Comparison of ENCODE assay signal across 9 mouse cellular contexts in genomic region chr5:24453985-24454303, GRCm38 (mm10). TPM values are rescaled to one million over a fixed set of nuclear protein-coding genes. Genes with fewer than 3 reads are reported as not detected.
DNase-seq lines count a peak whose midpoint lies in the region; ATAC-seq and TF ChIP-seq lines count a peak whose summit lies in the region.
"Had no signal": no experiment of that assay in that cellular context is flagged by ENCODE, and none has a peak within 500 bp of the region (broad histone marks: within the 10 kb centered on the region; RNA-seq: fewer than 3 reads in every experiment).

No protein-coding gene starts in this region.

- ATAC-seq in kidney, postnatal 0 days (replicated peaks; ENCODE audit: low FRiP score, low read depth) = no peak
- no peak for ATAC-seq in intestine, postnatal 0 days
- no peak for ATAC-seq in neural tube, embryonic 13.5 days (ENCODE audit: low read depth)

- H3K4me1 ChIP-seq in kidney, postnatal 0 days (replicated peaks; ENCODE audit: insufficient read depth, low read length) = peaks cover 21% of the 10 kb centered on the region
- peaks cover 11% of the 10 kb centered on the region for H3K4me1 ChIP-seq in embryonic fibroblast, embryonic 13.5 days (ENCODE audit: control insufficient read depth, insufficient read depth, low read length)
- 0 out of 2 replicates have a peak, but pooled peaks cover 5% of the 10 kb centered on the region for H3K4me1 ChIP-seq in intestine, postnatal 0 days (replicated peaks; ENCODE audit: control insufficient read depth, insufficient read depth, low read length)
- H3K4me1 ChIP-seq in neural tube, embryonic 13.5 days (replicated peaks) = peaks cover 49% of the 10 kb centered on the region

- TF ChIP-seq POLR2A in embryonic fibroblast, embryonic 13.5 days (IDR thresholded peaks at IDR 0.05; ENCODE audit: low read depth, low read length) = no peak

- H3K27me3 ChIP-seq in kidney, postnatal 0 days (ENCODE audit: insufficient read depth, low read length) = no peaks in the 10 kb centered on the region
- no peaks in the 10 kb centered on the region for H3K27me3 ChIP-seq in intestine, postnatal 0 days (replicated peaks; ENCODE audit: control insufficient read depth, insufficient read depth, low read length)
- no peaks in the 10 kb centered on the region for H3K27me3 ChIP-seq in neural tube, embryonic 13.5 days

- WGBS in kidney, postnatal 0 days = 12% methylated on average over 2 of the region's 2 CpGs
- WGBS in intestine, postnatal 0 days = 27% methylated on average over 2 of the region's 2 CpGs
- 0% methylated on average over 2 of the region's 2 CpGs for WGBS in neural tube, embryonic 13.5 days

- no peak for TF ChIP-seq CTCF in kidney, postnatal 0 days (IDR thresholded peaks at IDR 0.05; ENCODE audit: low read depth)
- TF ChIP-seq CTCF in embryonic fibroblast, embryonic 13.5 days (IDR thresholded peaks at IDR 0.05; ENCODE audit: borderline replicate concordance, insufficient read depth, low read length) = no peak
- TF ChIP-seq CTCF in intestine, postnatal 0 days (IDR thresholded peaks at IDR 0.05; ENCODE audit: low read depth) = no peak

- DNase-seq in kidney, postnatal 0 days (ENCODE audit: low spot score) = no peak
- DNase-seq in kidney, adult 11 months = no peak
- DNase-seq in thymus, postnatal 25 days = no peak
- DNase-seq in embryo, embryonic 10 days (ENCODE audit: low spot score) = no peak
- no peak for DNase-seq in layer of hippocampus, postnatal 36 days
- DNase-seq: kidney, adult 8-10 months had no signal

- H3K27ac ChIP-seq in kidney, postnatal 0 days = no peak overlapping the region
- H3K27ac ChIP-seq in embryonic fibroblast, embryonic 13.5 days (ENCODE audit: insufficient read depth, low read length) = no peak overlapping the region
- H3K27ac ChIP-seq in intestine, postnatal 0 days (ENCODE audit: low read depth, low read length) = no peak overlapping the region
- peak overlapping the region; percentile 97 for H3K27ac ChIP-seq in neural tube, embryonic 13.5 days (replicated peaks)

- H3K4me3 ChIP-seq in kidney, postnatal 0 days (replicated peaks; ENCODE audit: low read depth, low read length) = no peak overlapping the region
- peak overlapping the region; percentile 62 for H3K4me3 ChIP-seq in embryonic fibroblast, embryonic 13.5 days (ENCODE audit: insufficient read depth, low read length)
- no peak overlapping the region for H3K4me3 ChIP-seq in intestine, postnatal 0 days (ENCODE audit: low read depth, low read length)
- peak overlapping the region; percentile 96 for H3K4me3 ChIP-seq in neural tube, embryonic 13.5 days

- 0 out of 2 replicates have a peak, but pooled peaks cover 3% of the 10 kb centered on the region for H3K36me3 ChIP-seq in kidney, postnatal 0 days (ENCODE audit: insufficient read depth, low read length)
- H3K36me3 ChIP-seq in intestine, postnatal 0 days (ENCODE audit: control insufficient read depth, insufficient read depth) = peaks cover 11% of the 10 kb centered on the region; the same call in 1 of the 2 replicates
- peaks cover 14% of the 10 kb centered on the region for H3K36me3 ChIP-seq in neural tube, embryonic 13.5 days

- H3K4me2 ChIP-seq in kidney, postnatal 0 days (ENCODE audit: low read length) = peak overlapping the region; percentile 97
- H3K4me2 ChIP-seq in intestine, postnatal 0 days (replicated peaks; ENCODE audit: low read depth) = peak overlapping the region; percentile 99
- peak overlapping the region; percentile 86 for H3K4me2 ChIP-seq in neural tube, embryonic 13.5 days

- H3K9me3 ChIP-seq in kidney, postnatal 0 days (replicated peaks; ENCODE audit: low read length) = no peaks in the 10 kb centered on the region
- no peaks in the 10 kb centered on the region for H3K9me3 ChIP-seq in intestine, postnatal 0 days (ENCODE audit: control insufficient read depth)
- no peaks in the 10 kb centered on the region for H3K9me3 ChIP-seq in neural tube, embryonic 13.5 days

- H3K9ac ChIP-seq in kidney, postnatal 0 days (ENCODE audit: low read depth, low read length) = 0 out of 2 replicates have a peak overlapping the region, but pooled peaks have one; percentile 23
- H3K9ac ChIP-seq in intestine, postnatal 0 days (ENCODE audit: low read depth, low read length) = no peak overlapping the region
- H3K9ac ChIP-seq in neural tube, embryonic 13.5 days = peak overlapping the region; percentile 99

RNA-seq across cellular contexts. Expression of gene Agap3, which starts 2.0 kb away (rescaled TPM):
- polyA plus RNA-seq in kidney, postnatal 0 days (2015; fragmentation: Nextera tagmentation; extraction: Ambion mirVana) = 23.9 and 26.9 TPM in 2 replicates
- polyA plus RNA-seq in embryonic fibroblast, embryonic 13.5 days (2011; ENCODE audit: insufficient read length, low read depth, missing spikeins) = 31.2 and 38.7 TPM in 2 replicates
- 14.9 and 16.6 TPM in 2 replicates for polyA plus RNA-seq in intestine, postnatal 0 days (2015; fragmentation: Nextera tagmentation; extraction: Ambion mirVana)
- polyA plus RNA-seq in neural tube, embryonic 13.5 days (2015; fragmentation: Nextera tagmentation; extraction: Ambion mirVana) = 64.6 and 80.9 TPM in 2 replicates
- 100 to 1,000 TPM; 635 to 641 TPM for total RNA-seq in layer of hippocampus, postnatal 36 days (2021)

RNA-seq across cellular contexts. Expression of gene Tmub1, which starts 6.3 kb away (rescaled TPM):
- polyA plus RNA-seq in kidney, postnatal 0 days (2015; fragmentation: Nextera tagmentation; extraction: Ambion mirVana) = 27.0 and 28.0 TPM in 2 replicates
- 5.9 and 9.8 TPM in 2 replicates for polyA plus RNA-seq in embryonic fibroblast, embryonic 13.5 days (2011; ENCODE audit: insufficient read length, low read depth, missing spikeins)
- 27.5 and 28.8 TPM in 2 replicates for polyA plus RNA-seq in intestine, postnatal 0 days (2015; fragmentation: Nextera tagmentation; extraction: Ambion mirVana)
- 51.2 TPM in 2 replicates for polyA plus RNA-seq in neural tube, embryonic 13.5 days (2015; fragmentation: Nextera tagmentation; extraction: Ambion mirVana)
- 10 to 100 TPM; 18.6 to 19.8 TPM for total RNA-seq in layer of hippocampus, postnatal 36 days (2021)

RNA-seq across cellular contexts. Expression of gene Fastk, which starts 8.9 kb away (rescaled TPM):
- polyA plus RNA-seq in kidney, postnatal 0 days (2015; fragmentation: Nextera tagmentation; extraction: Ambion mirVana) = 117 and 120 TPM in 2 replicates
- 63.3 and 91.1 TPM in 2 replicates for polyA plus RNA-seq in embryonic fibroblast, embryonic 13.5 days (2011; ENCODE audit: insufficient read length, low read depth, missing spikeins)
- 66.8 and 67.0 TPM in 2 replicates for polyA plus RNA-seq in intestine, postnatal 0 days (2015; fragmentation: Nextera tagmentation; extraction: Ambion mirVana)
- polyA plus RNA-seq in neural tube, embryonic 13.5 days (2015; fragmentation: Nextera tagmentation; extraction: Ambion mirVana) = 89.4 and 102 TPM in 2 replicates
- total RNA-seq in layer of hippocampus, postnatal 36 days (2021) = 100 to 1,000 TPM; 121 to 144 TPM

RNA-seq across cellular contexts. Expression of gene Slc4a2, which starts 30.3 kb away (rescaled TPM):
- 30.8 and 35.5 TPM in 2 replicates for polyA plus RNA-seq in kidney, postnatal 0 days (2015; fragmentation: Nextera tagmentation; extraction: Ambion mirVana)
- polyA plus RNA-seq in embryonic fibroblast, embryonic 13.5 days (2011; ENCODE audit: insufficient read length, low read depth, missing spikeins) = 59.0 and 69.3 TPM in 2 replicates
- 29.9 and 30.1 TPM in 2 replicates for polyA plus RNA-seq in intestine, postnatal 0 days (2015; fragmentation: Nextera tagmentation; extraction: Ambion mirVana)
- 18.5 and 24.6 TPM in 2 replicates for polyA plus RNA-seq in neural tube, embryonic 13.5 days (2015; fragmentation: Nextera tagmentation; extraction: Ambion mirVana)
- 10 to 100 TPM; 25.6 to 33.2 TPM for total RNA-seq in layer of hippocampus, postnatal 36 days (2021)

RNA-seq across cellular contexts. Expression of gene Cdk5, which starts 30.6 kb away (rescaled TPM):
- polyA plus RNA-seq in kidney, postnatal 0 days (2015; fragmentation: Nextera tagmentation; extraction: Ambion mirVana) = 47.2 and 51.3 TPM in 2 replicates
- polyA plus RNA-seq in embryonic fibroblast, embryonic 13.5 days (2011; ENCODE audit: insufficient read length, low read depth, missing spikeins) = 70.7 and 76.7 TPM in 2 replicates
- 28.4 and 29.9 TPM in 2 replicates for polyA plus RNA-seq in intestine, postnatal 0 days (2015; fragmentation: Nextera tagmentation; extraction: Ambion mirVana)
- polyA plus RNA-seq in neural tube, embryonic 13.5 days (2015; fragmentation: Nextera tagmentation; extraction: Ambion mirVana) = 93.2 and 102 TPM in 2 replicates
- total RNA-seq in layer of hippocampus, postnatal 36 days (2021) = 100 to 1,000 TPM; 122 TPM

Comparison
In these comparisons a context has a peak if more than half of its experiments do, and no peak if none do; other contexts are left out.
1. H3K4me3 ChIP-seq: peak in embryonic fibroblast, embryonic 13.5 days (single experiment) and neural tube, embryonic 13.5 days (single experiment); none in kidney, postnatal 0 days (single experiment) and intestine, postnatal 0 days (single experiment).
2. Peak in every context shown above with its lines, with median percentiles within 50 percentile points of each other: H3K4me2 ChIP-seq.